Mouse (Mus musculus): ENCODE measurements at regions not wholly inside any gene's neighbourhood (a gene's known extent, or its start where the extent isn't known, plus 50 kb on each side); places are given as distances from the start of the nearest gene placed in this dataset.

GRCm38 (mm10) chr8:128263251-128263947 lies 95.0 kb upstream of the Nrp1 start:
- intact Hi-C loops (cut with DNase I) = loop anchor here (5.0 kb wide), 1 partner anchor 229 kb away; no protein-coding TSS in a partner anchor
- no peak for DNase-seq

- intact Hi-C loops (cut with DNase I) = loop anchor here (2.0 kb wide), 1 partner anchor 90 kb away; no protein-coding TSS in a partner anchor
- DNase-seq = peak; percentile 54 to 56
These were observed 91.1 kb upstream of the Nrp1 start for GRCm38 (mm10) chr8:128267261-128267660.

GRCm38 (mm10) chr8:128268010-128268409 lies 90.4 kb upstream of the Nrp1 start:
- intact Hi-C loops (cut with DNase I) = no loop called here
- DNase-seq = no peak

GRCm38 (mm10) chr8:128269546-128269945 lies 88.9 kb upstream of the Nrp1 start:
- DNase-seq = no peak
- intact Hi-C loops (cut with DNase I) = no loop called here

GRCm38 (mm10) chr8:128272866-128273344 lies 85.5 kb upstream of the Nrp1 start:
- intact Hi-C loops (cut with DNase I) = no loop called here
- DNase-seq = peak; percentile 76 to 85

GRCm38 (mm10) chr8:128276475-128276874 lies 81.9 kb upstream of the Nrp1 start:
- intact Hi-C loops (cut with DNase I) = no loop called here

GRCm38 (mm10) chr8:128282802-128283201 lies 75.6 kb upstream of the Nrp1 start:
- no peak for DNase-seq
- intact Hi-C loops (cut with DNase I) = no loop called here

More at GRCm38 (mm10) chr8:128276475-128276874, 81.9 kb upstream of the Nrp1 start:
- no peak for DNase-seq

- DNase-seq = no peak
- intact Hi-C loops (cut with DNase I) = no loop called here
These were observed 75.0 kb upstream of the Nrp1 start for GRCm38 (mm10) chr8:128283365-128283764.

GRCm38 (mm10) chr8:128284816-128285215 lies 73.6 kb upstream of the Nrp1 start:
- intact Hi-C loops (cut with DNase I) = no loop called here
- DNase-seq = no peak

GRCm38 (mm10) chr8:128290076-128290475 lies 68.3 kb upstream of the Nrp1 start:
- peak in 1 of 2 experiments; percentile 23 for DNase-seq
- intact Hi-C loops (cut with DNase I) = no loop called here

- intact Hi-C loops (cut with DNase I) = no loop called here
- DNase-seq = no peak
These were observed 66.0 kb upstream of the Nrp1 start for GRCm38 (mm10) chr8:128292394-128292793.

GRCm38 (mm10) chr8:128296728-128297380 lies 61.5 kb upstream of the Nrp1 start:
- intact Hi-C loops (cut with DNase I) = no loop called here
- DNase-seq = no peak

GRCm38 (mm10) chr8:128302322-128302721 lies 56.1 kb upstream of the Nrp1 start:
- intact Hi-C loops (cut with DNase I) = loop anchor here (5.0 kb wide), 1 partner anchor 40 kb away; no protein-coding TSS in a partner anchor
- DNase-seq = no peak

Small RNA genes lying in the stretch of these regions (microRNA-seq; reads per million reads assigned to microRNA genes)
- gene Mir21c = 0 reads per million in 2 experiments
